Mouse (Mus musculus) heart, postnatal 36 days (tissue): ENCODE data around the gene Ascc1. TPM values are rescaled to one million over a fixed set of nuclear protein-coding genes. Genes with fewer than 3 reads are reported as not detected.
"Not testable (repeated sequence)": the region's sequence is repeated elsewhere in the genome, so short reads cannot be mapped to it uniquely, and the experiment has no call there.

Source experiments
- DNase-seq, 2 experiments: peaks; one replicate each; pipeline ENCODE4 v3.0.0; 2021 to 2022
- intact Hi-C: fragments of 180-260 bp; cut with DNase I; formaldehyde crosslinking; loops from one replicate; pipeline ENCODE4 v1.15.1; 2025
- total RNA-seq, 2 experiments: library from RNA; stranded (reverse); gene quantifications; 2 replicates each; pipeline ENCODE4 v1.2.3; 2021

The Ascc1 gene
- total RNA-seq, 2 experiments from 2014 or later: 23.0 to 24.0 TPM

DNA sequence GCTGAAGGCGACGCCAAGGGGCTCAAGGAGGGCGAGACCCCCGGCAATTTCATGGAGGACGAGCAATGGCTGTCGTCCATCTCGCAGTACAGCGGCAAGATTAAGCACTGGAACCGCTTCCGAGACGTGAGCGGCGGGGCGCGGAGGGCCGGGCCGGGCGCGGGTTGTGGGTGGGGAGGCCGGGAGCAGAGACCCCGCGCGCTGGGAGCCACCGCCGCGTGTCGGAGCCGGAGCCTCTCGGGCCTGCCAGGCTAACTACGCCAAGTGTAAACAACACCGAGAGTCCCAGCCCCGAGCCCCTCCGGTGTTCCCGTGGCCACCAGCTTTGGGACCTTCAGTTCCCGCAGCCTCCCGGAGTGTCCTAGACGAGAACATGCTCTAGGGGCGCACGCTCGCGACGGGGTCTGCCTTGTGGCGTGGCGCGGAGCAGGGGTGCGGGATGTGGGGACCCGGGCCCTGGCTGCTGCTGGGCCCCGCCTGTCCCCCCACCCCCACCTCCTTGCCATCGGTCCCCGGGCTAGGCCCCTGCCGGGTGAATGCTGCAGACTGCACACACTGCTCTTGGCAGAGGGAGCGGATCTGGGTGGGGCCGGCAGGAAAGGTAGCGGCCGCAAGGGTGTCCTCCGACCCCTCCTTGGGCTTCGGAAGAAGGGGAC, 104.1 kb downstream of the Ascc1 start:
- intact Hi-C loops: no loop called here
- DNase-seq: peak; percentile 47 to 63

DNA sequence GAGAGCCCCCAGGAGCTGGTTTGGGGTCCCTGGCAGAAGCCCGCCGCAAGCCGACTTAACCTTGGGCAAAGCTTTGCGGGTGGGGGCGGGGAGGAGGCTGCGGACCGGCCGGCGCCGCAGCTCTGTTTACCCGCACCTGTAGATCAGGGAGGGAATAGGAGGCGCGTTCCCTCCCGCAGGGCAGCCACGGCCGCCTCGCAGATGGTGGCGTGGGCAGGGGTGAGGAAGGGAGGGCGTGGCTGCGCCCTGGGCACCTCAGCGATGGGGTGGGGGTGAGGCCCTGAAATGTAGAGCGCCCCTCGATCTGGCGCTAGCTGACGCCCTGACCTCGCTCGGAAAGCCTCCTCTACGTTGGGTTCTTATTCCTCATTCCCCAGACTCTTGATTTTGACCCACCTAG, 104.8 kb downstream of the Ascc1 start:
- peak; percentile 9 to 21 for DNase-seq
- intact Hi-C loops: no loop called here

DNA sequence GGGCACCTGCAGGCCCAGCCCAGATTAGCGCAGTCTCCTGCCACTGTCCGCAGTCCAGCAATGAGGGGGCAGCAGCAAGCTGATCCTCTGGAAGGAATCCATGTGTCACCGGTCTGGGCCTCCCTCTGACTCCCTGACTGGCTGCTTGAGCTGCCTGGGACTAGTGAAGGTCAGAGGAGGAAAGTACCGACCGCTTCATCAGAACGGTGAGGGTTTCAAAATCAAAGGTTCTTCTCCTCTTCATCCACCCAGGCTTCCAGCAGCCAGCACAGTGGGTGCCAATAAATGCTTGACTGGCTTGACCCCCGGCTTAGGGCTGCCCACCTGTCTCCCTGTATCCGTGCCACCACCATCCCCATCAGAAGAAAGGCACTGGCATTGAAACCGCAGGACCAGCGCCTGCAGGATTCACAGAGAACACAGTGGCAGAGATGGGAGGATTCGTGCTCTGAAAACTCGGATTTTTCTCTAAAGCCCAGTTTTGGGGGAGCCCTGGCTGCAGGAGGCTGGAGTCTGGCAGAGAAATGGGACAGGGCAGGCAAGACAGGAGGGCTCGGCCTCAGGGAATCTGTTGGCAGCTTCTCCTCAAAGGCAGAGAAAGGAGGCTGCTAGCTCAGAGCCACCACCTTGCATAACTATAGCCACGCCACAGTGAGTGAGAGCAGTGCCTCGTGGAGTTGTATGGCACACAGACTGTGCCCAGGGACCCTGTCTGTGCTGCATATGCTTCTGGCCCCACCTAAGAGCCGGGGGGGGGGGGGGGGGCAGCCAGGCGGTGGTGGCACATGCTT, 105.9 kb downstream of the Ascc1 start:
- intact Hi-C loops: no loop called here
- DNase-seq: no peak

DNA sequence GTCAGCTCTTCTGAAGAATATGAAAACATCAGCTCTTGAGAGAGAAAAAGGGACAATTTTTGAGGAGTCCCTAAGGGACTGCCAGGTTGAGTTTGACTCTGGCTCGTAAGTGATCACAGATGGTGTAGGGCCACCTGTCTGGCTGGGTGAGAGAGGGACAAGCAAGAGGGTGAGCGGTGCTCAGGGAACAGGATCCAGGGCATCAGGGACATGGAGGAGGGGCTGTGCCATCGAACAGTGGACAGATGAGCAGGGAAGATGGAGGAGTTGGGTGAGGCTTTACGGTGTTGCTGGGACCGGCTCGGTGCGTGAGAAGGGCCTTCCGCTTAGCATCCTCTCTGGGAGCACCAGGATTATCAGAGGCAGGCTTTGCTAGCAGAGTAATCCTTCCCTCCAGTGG, 106.7 kb downstream of the Ascc1 start:
- intact Hi-C loops: no loop called here
- DNase-seq: no peak

DNA sequence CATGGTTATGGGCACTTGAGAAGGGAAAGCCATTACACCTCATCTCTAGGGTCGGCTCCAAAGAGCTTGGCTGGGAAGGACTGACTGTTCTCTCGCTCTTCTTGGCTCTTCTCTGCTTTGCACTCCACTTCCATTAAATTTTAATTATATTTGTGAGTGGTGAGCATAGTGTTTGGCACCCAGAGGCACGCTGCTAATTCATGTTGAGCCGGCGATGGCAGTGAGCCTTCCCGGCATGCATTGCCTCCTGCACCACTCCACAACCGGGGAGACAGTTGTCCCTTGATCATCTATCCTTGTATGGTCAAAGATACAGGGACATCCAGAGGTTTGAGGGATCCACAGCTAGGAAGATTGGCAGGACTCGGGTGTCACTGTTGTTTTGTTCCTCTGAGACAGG, 107.4 kb downstream of the Ascc1 start:
- no peak for DNase-seq
- intact Hi-C loops: no loop called here

DNA sequence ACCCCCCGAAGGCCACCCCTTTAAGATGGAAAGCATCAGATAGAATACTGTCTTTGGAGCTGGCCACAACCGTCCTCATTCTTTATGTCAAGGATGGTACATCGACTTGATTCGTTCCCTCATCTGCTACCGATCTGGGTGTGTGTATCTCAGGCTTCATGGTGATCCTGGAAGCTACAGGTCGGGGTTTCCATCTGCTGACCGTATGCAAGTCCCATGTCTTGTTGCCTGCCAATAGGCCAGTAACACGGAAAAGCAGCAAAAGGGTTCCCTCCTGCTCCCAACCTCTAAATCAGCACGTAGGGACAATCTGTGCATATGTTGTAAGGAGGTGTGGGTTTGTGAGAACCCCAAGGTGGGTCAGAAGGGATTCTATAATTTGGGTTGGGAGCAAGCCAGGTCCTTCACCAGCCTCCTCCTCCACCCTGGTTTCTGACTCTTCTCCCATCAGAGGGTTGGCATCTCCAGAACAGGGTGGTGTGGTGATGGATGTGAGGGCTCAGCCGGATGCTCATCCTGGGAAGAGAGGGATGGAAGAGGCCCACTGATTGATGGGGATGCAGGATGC, 108.4 kb downstream of the Ascc1 start:
- intact Hi-C loops: no loop called here

DNA sequence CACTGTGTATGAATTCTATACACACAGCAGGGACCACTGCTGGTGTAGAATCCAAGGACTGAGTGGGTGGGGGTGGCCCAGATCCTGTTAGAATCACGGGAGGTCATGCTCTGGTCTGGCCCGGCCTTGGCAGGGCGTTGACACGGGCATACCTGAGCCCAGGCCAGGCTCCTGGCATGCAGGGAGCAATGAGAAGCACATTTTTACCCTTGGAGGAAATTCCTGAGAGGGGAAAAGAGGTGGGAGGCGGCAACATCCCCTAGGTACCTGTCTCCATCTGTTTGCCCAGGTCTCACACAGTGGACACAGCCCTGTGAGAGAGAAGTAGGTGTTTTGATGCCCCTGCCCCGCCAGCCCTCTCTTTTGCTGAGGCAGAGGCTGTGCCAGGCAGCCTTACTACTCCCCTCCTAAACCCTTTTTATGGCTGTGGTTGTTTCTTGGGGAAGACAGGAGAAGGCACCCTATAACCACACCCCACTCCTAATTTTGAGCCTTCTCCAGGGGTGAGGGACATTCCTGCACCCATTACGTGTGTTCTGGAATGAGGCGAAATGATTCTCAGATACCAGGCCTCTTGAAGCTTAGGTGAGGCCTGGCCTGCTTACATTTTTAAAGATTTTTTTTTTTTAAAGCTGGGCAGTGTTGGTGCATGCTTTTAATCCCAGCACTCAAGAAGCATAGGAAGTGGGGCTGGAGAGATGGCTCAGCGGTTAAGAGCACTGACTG, 111.5 kb downstream of the Ascc1 start:
- no peak for DNase-seq
- intact Hi-C loops: no loop called here

More for the DNA sequence above, 108.4 kb downstream of the Ascc1 start:
- no peak for DNase-seq

DNA sequence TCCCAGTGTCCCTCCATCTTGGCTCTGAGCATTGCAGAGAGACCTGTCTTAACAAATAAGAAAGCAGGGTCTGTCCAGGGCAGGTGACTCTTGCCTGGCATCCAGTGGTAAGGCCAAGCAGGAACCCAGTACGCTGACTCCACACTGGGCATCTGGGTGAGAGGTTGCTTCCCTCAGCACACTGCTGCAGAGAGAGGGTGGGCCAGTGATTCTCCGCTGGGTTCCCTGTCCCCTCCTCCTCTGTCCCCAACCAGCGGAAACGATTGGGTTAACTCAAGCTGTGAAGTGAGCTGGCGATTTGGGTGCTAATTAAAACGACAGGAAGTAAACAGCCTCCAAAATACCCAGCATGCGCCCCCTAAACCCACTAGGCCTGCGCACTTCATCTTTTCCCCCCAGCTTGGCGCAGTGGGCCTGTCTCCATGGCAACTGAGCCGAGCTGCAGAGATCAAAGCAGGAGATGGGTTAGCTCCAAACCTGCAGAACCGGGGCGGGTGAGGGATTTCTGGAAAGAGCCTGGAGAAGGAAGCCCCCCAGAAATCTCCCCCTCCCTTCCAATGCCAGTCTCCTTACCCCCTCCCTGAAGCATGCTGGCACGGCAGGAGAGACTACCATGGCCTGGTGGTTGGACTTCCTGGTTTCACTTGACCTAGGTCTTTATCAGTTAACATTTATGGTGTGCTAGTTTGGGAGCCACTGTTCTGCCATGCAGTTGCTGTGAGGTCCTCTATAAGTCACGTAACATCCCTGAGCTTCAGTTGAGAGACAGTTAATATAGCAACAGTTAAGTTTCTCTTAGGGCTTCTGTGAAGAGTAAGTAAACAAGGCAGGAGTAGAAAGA, 113.0 kb downstream of the Ascc1 start:
- no peak for DNase-seq
- intact Hi-C loops: no loop called here

DNA sequence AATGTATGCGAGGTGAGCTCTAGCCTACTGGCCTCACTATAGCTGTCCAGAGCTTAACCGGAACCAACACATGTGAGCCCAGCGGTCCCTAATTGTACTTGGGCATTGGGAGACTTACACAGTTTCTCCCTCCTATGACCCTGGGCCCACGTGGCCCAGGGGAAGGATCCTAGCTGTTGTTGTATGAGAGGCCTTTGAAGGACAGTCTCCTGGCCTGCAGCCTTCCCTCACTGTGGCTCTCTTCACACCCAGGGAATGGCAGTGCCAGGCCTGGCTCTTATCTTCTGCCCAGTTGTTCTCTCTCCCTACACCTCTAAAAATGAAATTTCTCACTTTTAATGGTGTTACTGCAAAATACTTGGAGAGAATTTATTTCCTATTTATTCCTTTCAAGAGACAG, 114.4 kb downstream of the Ascc1 start:
- DNase-seq: no peak
- intact Hi-C loops: no loop called here

DNA sequence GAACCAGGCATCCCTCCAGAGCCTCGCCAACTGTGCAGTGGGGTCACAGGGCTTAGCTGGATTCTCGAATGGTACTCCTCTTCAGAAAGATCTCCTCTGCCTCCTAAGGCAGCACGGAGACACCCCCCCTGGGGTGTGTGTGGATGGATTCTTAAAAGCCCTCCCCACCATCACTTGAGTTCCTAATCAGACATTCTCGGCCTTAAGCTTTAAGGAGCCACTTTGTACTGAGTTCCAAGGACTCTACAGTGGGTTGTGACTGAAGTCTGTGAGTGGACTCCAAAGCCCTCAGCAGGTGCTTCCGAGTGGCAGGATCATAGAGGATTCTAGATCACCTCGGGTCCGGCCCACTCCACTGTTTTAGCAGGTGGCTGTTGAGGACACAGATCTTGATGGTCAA, 115.9 kb downstream of the Ascc1 start:
- intact Hi-C loops: no loop called here
- no peak for DNase-seq

DNA sequence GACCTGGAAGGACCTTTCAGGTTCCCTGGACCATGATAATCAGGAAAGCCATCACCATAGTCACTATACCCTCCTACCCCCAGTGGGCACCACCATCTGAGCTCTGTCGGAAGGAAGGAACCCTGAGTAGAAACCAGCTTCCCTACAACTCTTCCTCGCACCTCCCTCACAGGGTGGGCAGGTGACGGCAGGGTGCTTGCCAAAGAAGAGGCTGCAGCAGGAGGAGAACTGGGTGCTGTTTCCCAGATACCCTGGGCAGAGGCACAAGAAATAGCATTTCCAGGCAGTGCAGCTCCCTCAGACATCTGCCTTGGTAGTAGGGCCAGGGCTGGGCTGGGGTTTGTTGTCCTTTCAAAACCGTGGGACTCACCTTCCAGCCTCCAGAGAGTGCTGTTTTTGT, 118.0 kb downstream of the Ascc1 start:
- DNase-seq: no peak
- intact Hi-C loops: no loop called here

DNA sequence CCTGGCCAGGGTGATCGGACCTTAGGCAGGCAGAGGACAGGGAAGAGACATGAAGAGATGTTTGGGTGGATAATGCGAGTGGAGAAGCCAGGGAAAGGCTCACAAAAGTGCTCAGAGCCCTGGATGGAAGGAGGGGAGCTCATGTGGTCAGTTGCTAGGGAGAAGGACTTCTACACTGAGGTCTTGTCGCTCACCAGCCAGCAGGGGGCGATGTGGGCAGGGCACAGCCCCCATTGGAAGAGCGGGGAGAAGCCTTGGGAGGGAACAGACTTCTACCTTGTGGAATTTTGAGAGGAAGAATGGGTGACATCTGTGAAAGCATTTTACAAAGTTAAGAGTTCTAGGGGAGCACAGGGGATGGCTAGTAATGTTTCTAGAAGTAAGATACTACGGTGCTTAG, 121.5 kb downstream of the Ascc1 start:
- intact Hi-C loops: no loop called here
- peak in 1 of 2 experiments; percentile 38 for DNase-seq

DNA sequence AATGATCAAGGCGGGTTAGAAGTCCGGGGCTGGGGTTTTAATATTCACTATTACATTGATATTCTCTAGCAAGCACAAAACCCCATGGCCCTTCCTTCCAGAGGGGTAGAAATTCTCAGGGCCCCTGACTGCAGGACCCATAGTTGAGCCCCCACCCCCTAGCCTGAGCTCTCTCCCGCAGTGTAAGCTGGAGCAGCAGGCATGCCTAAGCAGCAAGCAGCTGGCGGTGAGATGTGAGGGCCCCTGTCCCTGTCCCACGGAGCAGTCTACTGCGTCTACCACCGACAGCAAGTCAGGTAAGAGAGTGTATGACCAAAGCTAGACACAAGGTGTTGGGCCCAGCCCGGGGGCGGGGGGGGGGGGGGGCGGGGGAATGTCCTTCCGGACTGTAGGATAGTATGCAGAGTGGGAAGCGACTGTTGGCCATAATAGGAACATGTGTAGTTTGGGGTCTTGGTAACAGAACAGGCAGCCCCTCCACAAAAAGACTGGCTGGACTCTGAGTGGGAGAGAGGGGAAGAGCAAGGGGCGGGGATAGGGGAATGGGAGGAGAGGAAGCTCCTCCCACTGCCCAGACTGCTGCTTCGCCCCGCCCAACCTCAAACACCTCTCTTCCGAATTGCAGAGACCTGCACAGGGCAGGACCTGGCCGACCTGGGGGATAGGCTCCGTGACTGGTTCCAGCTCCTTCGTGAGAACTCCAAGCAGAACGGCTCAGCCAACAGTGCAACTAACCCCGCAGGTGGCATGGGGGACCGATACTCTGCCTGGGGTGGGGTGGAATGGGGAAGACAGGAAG, 123.1 kb downstream of the Ascc1 start:
- intact Hi-C loops: no loop called here
- no peak for DNase-seq

DNA sequence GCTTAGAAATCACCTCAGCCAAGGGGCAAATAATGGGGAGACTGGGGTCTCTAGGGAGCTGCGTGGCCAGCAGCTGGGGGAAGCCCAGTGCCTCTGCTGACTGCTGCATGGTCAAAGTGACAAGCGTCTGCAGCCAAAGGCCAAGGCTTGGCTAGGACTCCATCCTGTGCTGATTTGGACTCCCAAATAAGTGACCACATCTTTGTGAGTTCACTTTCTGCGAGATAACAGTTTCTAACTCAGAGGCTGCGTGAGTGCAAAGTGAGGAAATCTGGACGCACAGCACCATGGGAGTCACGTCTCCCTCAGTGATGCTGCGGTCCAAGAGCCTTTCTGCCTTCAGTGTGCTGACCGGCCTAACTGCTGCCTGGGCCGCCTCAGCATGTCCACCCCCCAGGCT, 125.7 kb downstream of the Ascc1 start:
- intact Hi-C loops: no loop called here
- DNase-seq: peak in 1 of 2 experiments; percentile 18

DNA sequence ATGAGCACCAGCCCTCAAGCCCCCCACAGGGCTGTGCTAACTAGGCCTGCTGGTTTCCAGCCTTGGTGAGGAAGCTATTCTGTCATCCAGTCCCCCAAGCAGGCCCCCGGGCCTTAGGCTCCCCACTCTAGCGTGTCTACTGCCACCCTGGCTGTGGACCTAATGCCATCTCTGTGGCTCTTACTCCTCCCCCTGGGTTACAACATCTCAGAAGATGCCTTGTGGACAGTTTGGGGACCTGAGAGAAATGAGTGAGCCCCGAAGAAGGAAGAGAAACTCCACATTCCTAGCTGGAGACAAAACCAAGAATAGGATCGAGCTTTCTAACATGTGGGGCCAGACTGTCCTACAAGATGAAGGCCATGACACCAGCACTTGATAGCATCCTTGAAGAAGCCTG, 127.9 kb downstream of the Ascc1 start:
- no peak for DNase-seq
- intact Hi-C loops: no loop called here

DNA sequence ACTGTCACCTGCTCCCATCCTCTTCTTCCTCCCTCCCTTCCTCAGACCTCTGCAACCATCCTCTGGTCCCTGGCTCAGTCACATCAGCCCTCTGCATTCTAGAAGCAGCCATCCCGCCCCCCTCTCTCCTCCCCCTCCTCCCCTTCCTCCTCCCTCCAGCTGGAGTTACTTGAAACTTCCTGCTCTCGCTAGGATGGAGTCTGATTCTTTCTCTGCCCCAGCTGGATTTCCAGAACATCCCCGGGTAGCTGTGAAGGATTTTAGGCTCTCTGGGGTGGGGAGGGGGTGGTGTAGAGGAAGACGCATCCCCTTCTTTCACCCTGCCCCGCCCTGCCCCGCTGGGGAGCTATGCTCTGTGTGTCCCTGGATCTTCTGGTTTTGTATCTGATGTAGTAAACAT, 130.9 kb downstream of the Ascc1 start:
- no peak for DNase-seq
- intact Hi-C loops: no loop called here

DNA sequence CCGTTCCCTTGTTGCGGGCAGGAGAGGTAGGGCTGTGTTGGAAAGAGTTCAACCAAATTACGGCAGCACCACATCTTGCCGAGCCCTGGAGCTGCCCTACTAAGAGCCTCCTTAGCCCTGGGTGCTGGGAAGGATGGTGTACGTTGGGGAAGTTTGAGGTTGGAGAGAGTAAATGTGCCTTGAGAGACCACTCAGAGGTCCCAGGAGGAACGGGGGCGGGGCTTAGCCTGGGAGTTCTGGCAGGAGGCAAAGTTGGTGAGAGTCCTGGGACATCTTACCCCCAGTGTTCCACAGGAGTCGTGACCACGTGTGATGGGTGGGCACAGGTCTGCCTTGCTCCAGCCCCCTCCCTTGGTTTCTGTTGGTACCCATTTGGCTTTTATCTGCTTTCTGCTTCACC, 131.6 kb downstream of the Ascc1 start:
- no peak for DNase-seq
- intact Hi-C loops: no loop called here

DNA sequence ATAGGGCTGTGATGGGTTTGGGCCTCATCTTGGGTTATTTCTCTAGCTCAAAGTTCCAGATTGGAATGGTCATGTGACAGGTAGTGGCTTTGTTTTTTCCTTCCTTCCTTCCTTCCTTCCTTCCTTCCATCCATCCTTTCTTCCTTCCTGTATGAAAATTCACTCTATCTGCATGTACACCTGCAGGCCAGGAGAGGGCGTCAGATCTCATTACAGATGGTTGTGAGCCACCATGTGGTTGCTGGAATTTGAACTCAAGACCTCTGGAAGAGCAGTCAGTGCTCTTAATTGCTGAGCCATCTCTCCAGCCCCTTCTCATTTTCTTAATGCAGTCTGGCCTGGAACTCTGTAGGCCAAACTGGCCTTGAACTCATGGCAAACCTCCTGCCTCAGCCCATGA, 133.4 kb downstream of the Ascc1 start:
- DNase-seq, intact Hi-C loops: not testable (repeated sequence)

DNA sequence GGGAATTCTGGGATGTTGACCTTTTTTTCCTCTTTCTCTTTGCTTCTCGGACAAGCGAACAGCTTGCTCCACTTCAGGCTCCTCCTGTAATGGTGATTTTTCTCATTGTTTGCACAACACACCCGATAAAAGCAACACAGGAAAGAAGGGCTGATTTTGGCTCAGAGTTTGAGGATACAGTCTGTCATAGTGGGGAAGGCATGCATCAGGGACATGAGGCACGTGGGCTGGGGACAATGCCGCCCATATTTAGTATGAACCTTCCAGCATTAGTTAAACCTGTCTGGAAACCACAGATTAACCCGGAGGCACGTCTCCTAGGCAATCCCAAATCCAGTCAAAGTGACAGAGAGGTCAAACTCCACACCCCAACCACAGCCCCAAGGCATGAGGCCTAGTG, 134.3 kb downstream of the Ascc1 start:
- intact Hi-C loops: no loop called here
- DNase-seq: no peak

DNA sequence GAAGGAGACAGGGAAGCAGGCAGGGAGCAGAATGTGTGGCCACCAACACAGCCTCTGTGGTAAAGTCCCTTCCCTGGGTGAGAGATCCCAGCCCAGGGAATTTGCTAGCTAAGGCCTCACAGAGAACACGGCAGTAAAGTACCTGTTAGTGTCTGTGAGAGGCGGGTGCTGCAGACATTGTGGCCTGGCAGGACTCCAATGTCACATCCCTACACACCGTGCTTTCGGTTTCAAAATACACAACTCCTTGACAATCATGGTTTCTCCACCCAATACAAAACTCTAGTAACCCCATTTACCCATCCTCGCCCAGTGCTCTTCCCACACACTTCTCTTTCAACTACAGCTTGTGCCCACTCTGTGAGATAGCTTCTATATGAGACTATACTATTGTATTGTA, 136.1 kb downstream of the Ascc1 start:
- DNase-seq: no peak
- intact Hi-C loops: no loop called here
